Mouse (Mus musculus) cerebellum, adult 2 months (tissue): ENCODE data around the gene Nos1.

ENCODE experiments used
- CTCF ChIP-seq: fragments of 200-500 bp; IDR thresholded peaks from 2 replicates; pipeline ENCODE4 v1.5.1; 2011; ENCODE audit warnings: low read depth, mild to moderate bottlenecking, control low read depth, low read length, moderate library complexity, borderline replicate concordance; ENCODE audit not compliant: insufficient read depth
- POLR2A ChIP-seq: fragments of 200-500 bp; IDR thresholded peaks from 2 replicates; pipeline ENCODE4 v1.6.1; 2011; ENCODE audit warnings: low read length, control low read depth, borderline replicate concordance; ENCODE audit not compliant: insufficient read depth

DNA sequence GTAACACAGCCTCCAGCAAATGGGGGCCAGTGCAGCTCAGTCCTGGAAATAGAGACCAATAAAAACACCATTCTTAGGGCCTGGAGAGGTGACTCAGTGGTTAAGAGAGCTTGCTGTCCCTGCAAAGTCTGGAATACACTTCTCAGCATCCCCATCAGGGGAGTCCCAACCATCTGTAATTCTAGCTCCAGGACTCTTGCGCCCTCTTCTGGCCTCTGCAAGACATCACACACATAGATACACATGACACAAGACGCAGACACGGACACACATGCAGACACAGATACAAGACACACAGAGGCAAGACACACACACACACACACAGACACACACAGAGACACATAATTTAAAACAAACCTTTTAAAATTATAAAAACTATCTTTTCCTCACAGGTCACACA, 160.7 kb downstream of the Nos1 start:
- TF ChIP-seq CTCF (peak; percentile 38; the same call in 1 of the 2 replicates), POLR2A (no peak)
